Mouse (Mus musculus): ENCODE measurements around the gene Simc1. TPM values are rescaled to one million over a fixed set of nuclear protein-coding genes. Genes with fewer than 3 reads are reported as not detected.
A peak's percentile ranks its signal among the peaks of the same experiment; 100 is the strongest.

Gene Simc1
- polyA plus RNA-seq, 1 experiment from 2014 or later = 15.6 TPM

- no peaks in the 10 kb centered on the region for H3K36me3 ChIP-seq (ENCODE audit: control insufficient read depth, insufficient read depth, low read length)
- no peak overlapping the region for H3K27ac ChIP-seq (ENCODE audit: low read length)
- no peak for ATAC-seq (ENCODE audit: insufficient number of reproducible peaks, insufficient read depth, low FRiP score, low read depth)
- WGBS = 61% methylated on average over 1 of the region's 1 CpGs
- H3K4me3 ChIP-seq (ENCODE audit: low read depth, low read length) = no peak overlapping the region
- no peaks in the 10 kb centered on the region for H3K27me3 ChIP-seq (ENCODE audit: control insufficient read depth, insufficient read depth, low read length)
- no peak overlapping the region for H3K9ac ChIP-seq (replicated peaks; ENCODE audit: low read depth, low read length)
- H3K4me1 ChIP-seq (ENCODE audit: control insufficient read depth, insufficient read depth, low read length) = peaks cover 1% of the 10 kb centered on the region; the same call in 1 of the 2 replicates
- H3K4me2 ChIP-seq (replicated peaks; ENCODE audit: low read depth, low read length) = no peak overlapping the region
- no peaks in the 10 kb centered on the region for H3K9me3 ChIP-seq (ENCODE audit: control insufficient read depth, low read depth, low read length)
Observed at GRCm38 (mm10) chr13:54569282-54569681, 65.7 kb downstream of the Simc1 start.

GRCm38 (mm10) chr13:54570736-54571135, 67.2 kb downstream of the Simc1 start:
- Histone ChIP-seq H3K4me2 (replicated peaks; ENCODE audit: low read depth, low read length) (no peak overlapping the region), H3K27ac (ENCODE audit: low read length) (no peak overlapping the region), H3K9ac (replicated peaks; ENCODE audit: low read depth, low read length) (no peak overlapping the region), H3K27me3 (ENCODE audit: control insufficient read depth, insufficient read depth, low read length) (no peaks in the 10 kb centered on the region), H3K36me3 (ENCODE audit: control insufficient read depth, insufficient read depth, low read length) (no peaks in the 10 kb centered on the region), H3K4me1 (ENCODE audit: control insufficient read depth, insufficient read depth, low read length) (peaks cover 1% of the 10 kb centered on the region; the same call in 1 of the 2 replicates), H3K4me3 (ENCODE audit: low read depth, low read length) (no peak overlapping the region), H3K9me3 (ENCODE audit: control insufficient read depth, low read depth, low read length) (no peaks in the 10 kb centered on the region)
- 74% methylated on average over 4 of the region's 4 CpGs for WGBS
- no peak for ATAC-seq (ENCODE audit: insufficient number of reproducible peaks, insufficient read depth, low FRiP score, low read depth)

GRCm38 (mm10) chr13:54571637-54572036, 68.1 kb downstream of the Simc1 start:
- H3K27ac ChIP-seq (ENCODE audit: low read length) = no peak overlapping the region
- peaks cover 10% of the 10 kb centered on the region for H3K4me1 ChIP-seq (ENCODE audit: control insufficient read depth, insufficient read depth, low read length)
- H3K9me3 ChIP-seq (ENCODE audit: control insufficient read depth, low read depth, low read length) = no peaks in the 10 kb centered on the region
- H3K4me2 ChIP-seq (replicated peaks; ENCODE audit: low read depth, low read length) = no peak overlapping the region
- WGBS = 43% methylated on average over 2 of the region's 2 CpGs
- ATAC-seq (ENCODE audit: insufficient number of reproducible peaks, insufficient read depth, low FRiP score, low read depth) = no peak
- no peaks in the 10 kb centered on the region for H3K27me3 ChIP-seq (ENCODE audit: control insufficient read depth, insufficient read depth, low read length)
- H3K36me3 ChIP-seq (ENCODE audit: control insufficient read depth, insufficient read depth, low read length) = no peaks in the 10 kb centered on the region; the same call in 1 of the 2 replicates
- no peak overlapping the region for H3K4me3 ChIP-seq (ENCODE audit: low read depth, low read length)
- no peak overlapping the region for H3K9ac ChIP-seq (replicated peaks; ENCODE audit: low read depth, low read length)

GRCm38 (mm10) chr13:54572621-54573020, 69.0 kb downstream of the Simc1 start:
- no peak for ATAC-seq (ENCODE audit: insufficient number of reproducible peaks, insufficient read depth, low FRiP score, low read depth)
- 78% methylated on average over 4 of the region's 4 CpGs for WGBS
- no peak overlapping the region for H3K4me2 ChIP-seq (replicated peaks; ENCODE audit: low read depth, low read length)
- no peaks in the 10 kb centered on the region for H3K9me3 ChIP-seq (ENCODE audit: control insufficient read depth, low read depth, low read length)
- H3K9ac ChIP-seq (replicated peaks; ENCODE audit: low read depth, low read length) = no peak overlapping the region
- peaks cover 6% of the 10 kb centered on the region; the same call in 1 of the 2 replicates for H3K36me3 ChIP-seq (ENCODE audit: control insufficient read depth, insufficient read depth, low read length)
- H3K27ac ChIP-seq (ENCODE audit: low read length) = no peak overlapping the region
- no peaks in the 10 kb centered on the region for H3K27me3 ChIP-seq (ENCODE audit: control insufficient read depth, insufficient read depth, low read length)
- H3K4me1 ChIP-seq (ENCODE audit: control insufficient read depth, insufficient read depth, low read length) = peaks cover 12% of the 10 kb centered on the region
- no peak overlapping the region for H3K4me3 ChIP-seq (ENCODE audit: low read depth, low read length)

- no peaks in the 10 kb centered on the region for H3K27me3 ChIP-seq (ENCODE audit: control insufficient read depth, insufficient read depth, low read length)
- peak within 1 kb of the TSS; percentile 86 for H3K9ac ChIP-seq (replicated peaks; ENCODE audit: low read depth, low read length)
- peak within 1 kb of the TSS; percentile 61 for H3K4me2 ChIP-seq (replicated peaks; ENCODE audit: low read depth, low read length)
- under 1% methylated on average over 55 of the region's 55 CpGs for WGBS
- H3K4me3 ChIP-seq (ENCODE audit: low read depth, low read length) = peak within 1 kb of the TSS; percentile 98
- peaks cover 12% of the 10 kb centered on the region for H3K4me1 ChIP-seq (ENCODE audit: control insufficient read depth, insufficient read depth, low read length)
- H3K9me3 ChIP-seq (ENCODE audit: control insufficient read depth, low read depth, low read length) = no peaks in the 10 kb centered on the region
- ATAC-seq (ENCODE audit: insufficient number of reproducible peaks, insufficient read depth, low FRiP score, low read depth) = peak; percentile 91
- H3K27ac ChIP-seq (ENCODE audit: low read length) = peak within 1 kb of the TSS; percentile 69; the same call in 1 of the 2 replicates
- H3K36me3 ChIP-seq (ENCODE audit: control insufficient read depth, insufficient read depth, low read length) = peaks cover 20% of the 10 kb centered on the region
Observed at GRCm38 (mm10) chr13:54574854-54575481, 71.4 kb downstream of the Simc1 start, which contains the start of gene Arl10. Gene Arl10, plus strand, starts transcription at chr13:54575015.

GRCm38 (mm10) chr13:54575489-54575888, 71.9 kb downstream of the Simc1 start:
- Histone ChIP-seq H3K27ac (ENCODE audit: low read length) (peak overlapping the region; percentile 69; the same call in 1 of the 2 replicates), H3K9ac (replicated peaks; ENCODE audit: low read depth, low read length) (peak overlapping the region; percentile 86), H3K4me2 (replicated peaks; ENCODE audit: low read depth, low read length) (peak overlapping the region; percentile 61), H3K27me3 (ENCODE audit: control insufficient read depth, insufficient read depth, low read length) (no peaks in the 10 kb centered on the region), H3K4me3 (ENCODE audit: low read depth, low read length) (peak overlapping the region; percentile 98), H3K4me1 (ENCODE audit: control insufficient read depth, insufficient read depth, low read length) (peaks cover 12% of the 10 kb centered on the region), H3K36me3 (ENCODE audit: control insufficient read depth, insufficient read depth, low read length) (peaks cover 24% of the 10 kb centered on the region), H3K9me3 (ENCODE audit: control insufficient read depth, low read depth, low read length) (no peaks in the 10 kb centered on the region)
- WGBS = 2% methylated on average over 19 of the region's 19 CpGs
- no peak for ATAC-seq (ENCODE audit: insufficient number of reproducible peaks, insufficient read depth, low FRiP score, low read depth)

GRCm38 (mm10) chr13:54577652-54578507, 74.3 kb downstream of the Simc1 start:
- H3K9me3 ChIP-seq (ENCODE audit: control insufficient read depth, low read depth, low read length) = no peaks in the 10 kb centered on the region
- H3K27me3 ChIP-seq (ENCODE audit: control insufficient read depth, insufficient read depth, low read length) = no peaks in the 10 kb centered on the region
- H3K4me1 ChIP-seq (ENCODE audit: control insufficient read depth, insufficient read depth, low read length) = peaks cover 12% of the 10 kb centered on the region
- H3K9ac ChIP-seq (replicated peaks; ENCODE audit: low read depth, low read length) = no peak overlapping the region
- no peak for ATAC-seq (ENCODE audit: insufficient number of reproducible peaks, insufficient read depth, low FRiP score, low read depth)
- WGBS = 85% methylated on average over 21 of the region's 21 CpGs
- no peak overlapping the region for H3K4me3 ChIP-seq (ENCODE audit: low read depth, low read length)
- H3K36me3 ChIP-seq (ENCODE audit: control insufficient read depth, insufficient read depth, low read length) = peaks cover 39% of the 10 kb centered on the region
- no peak overlapping the region for H3K27ac ChIP-seq (ENCODE audit: low read length)
- no peak overlapping the region for H3K4me2 ChIP-seq (replicated peaks; ENCODE audit: low read depth, low read length)

GRCm38 (mm10) chr13:54581385-54581784, 77.8 kb downstream of the Simc1 start:
- H3K27me3 ChIP-seq (ENCODE audit: control insufficient read depth, insufficient read depth, low read length) = no peaks in the 10 kb centered on the region
- H3K9me3 ChIP-seq (ENCODE audit: control insufficient read depth, low read depth, low read length) = no peaks in the 10 kb centered on the region
- H3K36me3 ChIP-seq (ENCODE audit: control insufficient read depth, insufficient read depth, low read length) = peaks cover 62% of the 10 kb centered on the region
- ATAC-seq (ENCODE audit: insufficient number of reproducible peaks, insufficient read depth, low FRiP score, low read depth) = no peak
- H3K4me1 ChIP-seq (ENCODE audit: control insufficient read depth, insufficient read depth, low read length) = peaks cover 5% of the 10 kb centered on the region
- no peak overlapping the region for H3K9ac ChIP-seq (replicated peaks; ENCODE audit: low read depth, low read length)
- H3K27ac ChIP-seq (ENCODE audit: low read length) = no peak overlapping the region; the same call in 1 of the 2 replicates
- H3K4me3 ChIP-seq (ENCODE audit: low read depth, low read length) = no peak overlapping the region
- WGBS = 60% methylated on average over 2 of the region's 2 CpGs
- no peak overlapping the region for H3K4me2 ChIP-seq (replicated peaks; ENCODE audit: low read depth, low read length)

All from stomach, embryonic 14.5 days (tissue).